Mouse (Mus musculus): Measurements from ENCODE around the gene Mgrn1. TPM values are rescaled to one million over a fixed set of nuclear protein-coding genes. Genes with fewer than 3 reads are reported as not detected.

Mgrn1 gene
- total and polyA plus RNA-seq, 3 experiments = 8.4 to 25.0 TPM; not detected in 1

GRCm38 (mm10) chr16:4876033-4876680 lies 9.9 kb upstream of the Mgrn1 start:
- DNase-seq (ENCODE audit: low read depth, low spot score) = no peak
- H3K36me3 ChIP-seq (ENCODE audit: control insufficient read depth in 1 of 2, insufficient read depth in 2 of 2, low read length in 2 of 2) = peaks cover 0 to 15% of the 10 kb centered on the region in 2 experiments; a peak in 2 of 4 replicates
- no peak overlapping the region for H3K4me3 ChIP-seq (ENCODE audit: control insufficient read depth in 1 of 2, insufficient read depth in 1 of 2, low read depth in 2 of 2, low read length in 2 of 2)
- no peaks in the 10 kb centered on the region for H3K9me3 ChIP-seq (replicated peaks; ENCODE audit: insufficient read depth, low read length)
- H3K79me2 ChIP-seq (ENCODE audit: control insufficient read depth, insufficient read depth, low read length, poor library complexity) = peaks cover 19% of the 10 kb centered on the region
- no peak overlapping the region for H3K27ac ChIP-seq (ENCODE audit: control insufficient read depth, low read depth, low read length)
- peaks cover 2 to 29% of the 10 kb centered on the region in 2 experiments for H3K4me1 ChIP-seq (ENCODE audit: control insufficient read depth in 1 of 2, insufficient read depth in 2 of 2, low read length in 2 of 2)
- H3K9ac ChIP-seq (ENCODE audit: control insufficient read depth, low read depth, low read length, poor library complexity, severe bottlenecking) = no peak overlapping the region
- TF ChIP-seq MAZ (IDR thresholded peaks at IDR 0.05; ENCODE audit: low read depth, low read length) (no peak), USF1 (IDR thresholded peaks at IDR 0.05; ENCODE audit: low read depth, low read length) (no peak), NELFE (IDR thresholded peaks at IDR 0.05; ENCODE audit: low read depth, low read length) (no peak), EP300 (IDR thresholded peaks at IDR 0.05; ENCODE audit: low read depth in 1 of 2, low read length in 2 of 2) (no peak), CHD1 (IDR thresholded peaks at IDR 0.05; ENCODE audit: low read depth, low read length) (no peak), SMC3 (IDR thresholded peaks at IDR 0.05; ENCODE audit: low read depth, low read length) (no peak), E2F4 (IDR thresholded peaks at IDR 0.05; ENCODE audit: borderline replicate concordance, low read depth, low read length) (no peak), MYC (IDR thresholded peaks at IDR 0.05; ENCODE audit: low read depth, low read length) (no peak), GATA1 (IDR thresholded peaks at IDR 0.05; ENCODE audit: low read depth, low read length) (no peak), HCFC1 (IDR thresholded peaks at IDR 0.05; ENCODE audit: low read depth, low read length) (no peak), KAT2A (conservative IDR thresholded peaks at IDR 0.05; ENCODE audit: low read depth, low read length) (no peak), ELF1 (IDR thresholded peaks at IDR 0.05; ENCODE audit: low read depth, low read length) (no peak), UBTF (IDR thresholded peaks at IDR 0.05; ENCODE audit: borderline replicate concordance, insufficient read depth, low read depth, low read length) (no peak), TBP (IDR thresholded peaks at IDR 0.05; ENCODE audit: low read depth, low read length) (no peak)
- no peaks in the 10 kb centered on the region for H3K27me3 ChIP-seq (ENCODE audit: control insufficient read depth in 1 of 2, insufficient read depth in 2 of 2, low read length in 2 of 2)

GRCm38 (mm10) chr16:4877195-4877594 lies 8.9 kb upstream of the Mgrn1 start:
- Histone ChIP-seq H3K4me3 (ENCODE audit: control insufficient read depth in 1 of 2, insufficient read depth in 1 of 2, low read depth in 2 of 2, low read length in 2 of 2) (no peak overlapping the region), H3K9ac (ENCODE audit: control insufficient read depth, low read depth, low read length, poor library complexity, severe bottlenecking) (no peak overlapping the region; the same call in 1 of the 2 replicates), H3K79me2 (ENCODE audit: control insufficient read depth, insufficient read depth, low read length, poor library complexity) (peaks cover 19% of the 10 kb centered on the region), H3K9me3 (replicated peaks; ENCODE audit: insufficient read depth, low read length) (no peaks in the 10 kb centered on the region), H3K27ac (ENCODE audit: control insufficient read depth, low read depth, low read length) (no peak overlapping the region), H3K4me1 (ENCODE audit: control insufficient read depth in 1 of 2, insufficient read depth in 2 of 2, low read length in 2 of 2) (peaks cover 2 to 37% of the 10 kb centered on the region in 2 experiments), H3K27me3 (ENCODE audit: control insufficient read depth in 1 of 2, insufficient read depth in 2 of 2, low read length in 2 of 2) (no peaks in the 10 kb centered on the region), H3K36me3 (ENCODE audit: control insufficient read depth in 1 of 2, insufficient read depth in 2 of 2, low read length in 2 of 2) (peaks cover 0 to 15% of the 10 kb centered on the region in 2 experiments; a peak in 2 of 4 replicates)
- TF ChIP-seq GABPA (IDR thresholded peaks at IDR 0.05; ENCODE audit: low read depth, low read length) = no peak
- no peak for TF ChIP-seq CHD1 (IDR thresholded peaks at IDR 0.05; ENCODE audit: low read depth, low read length)
- no peak for TF ChIP-seq MAX (IDR thresholded peaks at IDR 0.05; ENCODE audit: low read length)
- no peak for TF ChIP-seq SMC3 (IDR thresholded peaks at IDR 0.05; ENCODE audit: low read depth, low read length)
- TF ChIP-seq SIN3A (IDR thresholded peaks at IDR 0.05; ENCODE audit: low read length) = no peak
- TF ChIP-seq USF2 (IDR thresholded peaks at IDR 0.05; ENCODE audit: borderline replicate concordance in 1 of 2, insufficient read depth in 1 of 2, low read depth in 1 of 2, low read length in 2 of 2) = no peak
- TF ChIP-seq CHD2 (IDR thresholded peaks at IDR 0.05; ENCODE audit: low read length) = no peak
- TF ChIP-seq TAL1 (IDR thresholded peaks at IDR 0.05; ENCODE audit: low read length) = no peak
- DNase-seq (ENCODE audit: low read depth, low spot score) = no peak
